Mouse (Mus musculus): ENCODE data around the gene Il2rb.

The Il2rb gene

DNA sequence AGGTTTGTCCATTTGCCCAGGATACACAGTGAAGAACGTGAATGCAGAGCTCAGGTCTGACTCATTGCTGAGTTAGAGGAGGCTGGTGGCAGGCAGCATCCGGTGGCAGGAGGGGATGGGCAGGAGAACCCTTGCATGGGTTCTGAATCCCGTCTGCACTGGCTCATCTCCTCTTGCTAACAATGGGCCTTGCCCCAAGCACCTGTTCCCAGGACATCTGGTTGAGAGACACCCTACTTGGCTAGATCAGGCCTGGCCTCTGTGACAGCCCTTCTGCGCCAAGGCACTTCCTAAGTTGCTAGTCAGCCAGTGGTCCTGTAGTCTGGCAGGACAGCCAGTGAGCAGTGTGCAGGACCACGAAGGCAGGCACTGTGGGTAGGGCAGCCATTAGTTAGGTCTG lies 15.6 kb downstream of the Il2rb start:
- DNase-seq: no peak

DNA sequence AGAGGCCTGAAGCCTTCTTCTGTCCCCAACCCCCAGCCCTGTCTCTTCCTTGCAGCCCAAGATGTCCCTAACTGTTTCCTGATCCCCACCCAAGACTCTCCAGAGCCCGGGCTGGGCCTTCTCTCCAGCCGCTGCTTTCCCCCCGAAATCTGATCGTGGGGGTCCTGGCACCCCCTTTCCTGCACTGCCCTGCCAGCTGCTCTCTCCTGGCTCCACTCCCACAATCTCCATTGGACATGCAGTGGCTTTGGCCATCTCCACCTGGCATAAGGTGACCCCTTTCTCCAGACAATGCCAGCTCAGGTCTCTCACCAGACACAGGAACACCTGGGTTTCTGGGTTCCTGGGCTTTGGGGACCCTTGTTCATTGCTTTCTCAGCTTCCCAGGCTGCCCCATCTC lies 17.0 kb downstream of the Il2rb start:
- DNase-seq: no peak

GRCm38 (mm10) chr15:78476878-78477277 lies 18.2 kb downstream of the Il2rb start:
- DNase-seq: no peak

- DNase-seq: no peak
Observed at GRCm38 (mm10) chr15:78475604-78476031, 19.5 kb downstream of the Il2rb start.

DNA sequence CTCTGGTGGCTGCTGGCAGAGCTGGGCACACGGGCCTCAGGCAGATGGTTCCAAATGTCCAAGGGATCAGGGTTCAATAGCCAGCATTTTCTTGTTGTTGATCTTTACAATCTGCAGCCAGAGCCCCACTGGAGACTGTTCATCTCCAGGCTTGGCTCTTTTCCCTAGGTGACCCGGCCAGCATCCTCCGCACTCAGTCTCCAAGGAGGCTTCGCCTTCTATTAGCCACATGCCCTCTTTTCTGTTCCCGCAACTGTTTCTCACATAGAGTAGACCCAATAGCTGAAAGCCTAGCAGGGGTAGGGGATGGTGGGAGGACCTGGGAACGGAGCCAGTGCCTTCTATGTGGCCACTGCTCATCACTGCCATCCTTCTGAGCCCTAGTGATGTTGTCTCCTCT lies 21.6 kb downstream of the Il2rb start:
- DNase-seq: no peak

- DNase-seq: no peak
Observed at GRCm38 (mm10) chr15:78471902-78472301, 23.2 kb downstream of the Il2rb start.

- no peak for DNase-seq
Observed at GRCm38 (mm10) chr15:78470495-78471276, 24.4 kb downstream of the Il2rb start.

- DNase-seq: no peak
Observed at GRCm38 (mm10) chr15:78468379-78468937, 26.6 kb downstream of the Il2rb start, which contains the start of gene Tmprss6. Gene Tmprss6, minus strand, starts transcription at chr15:78468634.

DNA sequence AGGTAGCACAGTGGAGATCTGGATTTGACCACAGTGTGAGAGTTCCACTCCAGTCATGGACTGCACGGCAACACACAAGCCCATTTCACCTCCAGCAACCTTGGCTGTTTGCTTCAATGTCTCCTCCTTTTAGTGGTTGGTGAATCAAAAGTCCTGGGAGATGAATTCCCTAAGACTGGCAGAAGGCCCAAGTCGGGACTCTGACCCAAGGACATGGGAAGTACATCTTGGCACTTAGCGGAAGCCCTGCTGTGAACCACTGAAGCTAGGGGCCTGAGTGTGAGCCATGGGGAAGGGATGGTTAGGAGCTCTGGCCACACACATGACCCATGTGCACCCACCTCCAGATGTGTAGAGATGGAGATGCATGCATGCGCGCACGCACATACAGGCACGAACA lies 27.5 kb downstream of the Il2rb start:
- no peak for DNase-seq

- DNase-seq: no peak
Observed at GRCm38 (mm10) chr15:78466809-78467208, 28.3 kb downstream of the Il2rb start.

DNA sequence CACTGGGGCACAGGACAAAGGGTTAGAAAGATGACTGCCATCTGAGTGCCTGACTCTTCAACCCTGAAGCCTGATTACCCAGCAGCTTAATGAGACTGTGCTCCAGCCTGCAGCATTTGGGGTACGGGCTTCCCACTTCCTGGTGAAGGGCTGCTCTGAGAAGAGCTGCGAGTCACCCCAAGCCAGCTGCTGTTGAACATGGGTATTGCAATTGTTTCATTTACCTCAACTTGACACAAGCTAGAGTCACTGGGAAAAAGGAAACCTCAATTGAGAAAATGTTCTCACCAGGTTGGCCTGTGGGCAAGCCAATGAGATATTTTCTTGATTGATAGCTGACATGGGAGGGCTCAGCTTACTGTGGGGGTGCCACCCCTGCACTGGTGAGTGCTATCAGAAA lies 32.1 kb downstream of the Il2rb start:
- no peak for DNase-seq

DNA sequence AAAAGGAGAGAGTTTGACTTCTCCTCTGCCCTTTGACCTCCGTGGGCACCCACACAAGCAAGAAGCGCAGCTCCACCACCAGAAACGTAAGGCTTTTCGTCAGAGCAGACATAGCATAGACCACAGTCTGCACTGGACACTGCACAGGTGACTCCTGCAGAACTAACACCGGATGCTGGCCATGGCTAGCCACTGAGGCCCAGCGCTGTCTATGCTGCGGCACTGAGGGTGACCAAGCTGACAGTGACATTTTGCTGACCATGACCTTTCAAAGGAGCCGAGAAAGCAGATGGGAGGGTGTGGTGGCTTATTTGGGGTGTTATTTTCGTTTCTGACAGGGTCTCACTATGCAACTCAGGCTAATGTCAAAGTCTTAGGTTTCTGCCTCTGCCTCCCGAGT lies 37.9 kb downstream of the Il2rb start:
- DNase-seq: no peak

DNA sequence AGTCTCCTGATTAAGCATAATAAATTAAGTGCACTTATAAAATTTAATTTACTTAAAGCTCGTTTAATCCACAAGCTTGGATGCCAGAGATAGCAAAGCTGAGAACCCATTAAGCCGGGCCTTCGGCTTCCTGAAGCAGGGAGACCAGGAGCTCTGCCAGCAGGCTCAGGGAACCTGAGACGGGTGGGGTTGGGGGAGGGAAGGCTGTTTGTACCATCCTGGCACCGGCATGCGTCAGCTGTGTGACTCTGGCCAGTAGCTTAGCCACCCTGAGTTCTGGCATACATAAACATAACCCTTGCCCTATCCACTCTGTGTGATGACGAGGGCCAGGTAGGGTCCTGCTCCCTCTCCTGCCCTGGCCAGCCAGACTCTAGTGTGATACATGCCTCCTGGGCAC lies 39.0 kb downstream of the Il2rb start:
- no peak for DNase-seq

- no peak for DNase-seq
Observed at GRCm38 (mm10) chr15:78455168-78455567, 39.9 kb downstream of the Il2rb start.

GRCm38 (mm10) chr15:78452929-78453328 lies 42.1 kb downstream of the Il2rb start:
- DNase-seq: no peak

DNA sequence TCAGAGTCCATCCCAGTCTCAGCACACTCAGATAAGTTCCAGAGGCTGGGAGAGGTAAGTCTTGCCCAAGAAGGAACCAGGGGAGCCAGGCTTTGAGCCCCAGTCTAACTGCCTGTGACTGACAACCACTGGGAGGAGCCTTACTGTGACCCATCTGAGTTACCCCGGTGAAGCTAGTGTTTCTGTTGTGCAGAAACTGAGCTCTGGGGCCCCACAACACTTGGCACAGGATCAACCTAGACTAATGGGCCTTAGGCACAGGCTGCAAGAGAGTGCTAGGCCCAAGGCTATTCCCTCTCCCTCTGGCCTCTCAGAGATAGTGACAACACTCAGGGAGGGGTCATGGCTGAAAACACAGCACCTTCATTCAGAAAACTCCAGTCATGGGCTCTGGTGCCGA lies 43.9 kb downstream of the Il2rb start:
- no peak for DNase-seq

DNA sequence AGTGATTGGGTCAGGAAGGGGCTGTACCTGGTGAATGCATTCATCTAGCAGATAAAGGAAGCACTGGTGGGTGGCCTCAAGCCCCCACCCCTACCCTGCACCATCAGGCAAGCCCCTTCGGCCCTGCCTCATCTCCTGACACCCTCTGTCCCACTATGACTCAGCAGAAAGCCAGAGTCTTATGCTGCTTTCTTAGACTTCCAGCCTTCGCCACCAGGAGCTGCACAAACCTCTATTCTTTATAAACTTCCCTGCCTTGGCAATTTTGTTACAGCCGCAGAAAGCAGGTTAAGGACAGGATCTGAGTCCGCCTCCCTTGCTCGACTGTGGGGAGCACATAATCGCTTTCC lies 44.7 kb downstream of the Il2rb start:
- no peak for DNase-seq

GRCm38 (mm10) chr15:78449694-78450418 lies 45.2 kb downstream of the Il2rb start:
- DNase-seq: no peak

DNA sequence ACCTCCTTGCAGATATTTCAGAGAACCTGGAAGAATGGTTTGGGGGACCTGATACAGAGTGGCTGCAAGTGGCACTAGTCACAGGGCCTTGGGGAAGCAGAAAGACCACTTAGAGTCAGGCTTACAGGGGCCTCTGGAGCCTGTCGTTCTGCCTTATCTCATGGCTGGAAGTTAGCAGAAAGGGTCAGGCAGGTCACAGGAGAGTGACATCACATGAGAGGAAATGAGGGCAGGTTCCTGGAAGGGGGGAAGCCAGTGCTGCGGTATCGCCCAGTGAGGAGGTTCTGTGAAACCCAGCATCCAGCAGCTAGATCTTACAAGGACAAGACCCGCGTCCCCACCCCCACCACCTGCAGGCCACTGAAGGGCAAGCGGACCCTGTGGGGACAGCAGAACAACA lies 45.9 kb downstream of the Il2rb start:
- no peak for DNase-seq

GRCm38 (mm10) chr15:78447746-78448535 lies 47.1 kb downstream of the Il2rb start:
- peak; percentile 100 for DNase-seq

GRCm38 (mm10) chr15:78447121-78447520 lies 48.0 kb downstream of the Il2rb start:
- no peak for DNase-seq

- DNase-seq: no peak
Observed at GRCm38 (mm10) chr15:78443857-78444256, 51.2 kb downstream of the Il2rb start.

- DNase-seq: no peak
Observed at GRCm38 (mm10) chr15:78442231-78442630, 52.8 kb downstream of the Il2rb start.

All from right cerebral cortex, postnatal 4 days (tissue).